ENCODE assay signal across 31 mouse cellular contexts in genomic region chr9:22121545-22121944, GRCm38 (mm10). TPM values are rescaled to one million over a fixed set of nuclear protein-coding genes. Genes with fewer than 3 reads are reported as not detected.
DNase-seq lines count a peak whose midpoint lies in the region; ATAC-seq and TF ChIP-seq lines count a peak whose summit lies in the region.
"Had no signal": no experiment of that assay in that cellular context is flagged by ENCODE, and none has a peak within 500 bp of the region (broad histone marks: within the 10 kb centered on the region; RNA-seq: fewer than 3 reads in every experiment).

No protein-coding gene starts in this region.

- no peaks in the 10 kb centered on the region for H3K9me3 ChIP-seq in liver, embryonic 11.5 days (ENCODE audit: control insufficient read depth, low read length)
- no peaks in the 10 kb centered on the region for H3K9me3 ChIP-seq in liver, embryonic 16.5 days (replicated peaks; ENCODE audit: control insufficient read depth, low read length)
- no peaks in the 10 kb centered on the region for H3K9me3 ChIP-seq in hindbrain, postnatal 0 days (ENCODE audit: low read length)
- no peaks in the 10 kb centered on the region for H3K9me3 ChIP-seq in midbrain, embryonic 15.5 days
- H3K9me3 ChIP-seq: forebrain, embryonic 10.5 days; forebrain, embryonic 15.5 days; heart, embryonic 12.5 days; kidney, embryonic 15.5 days; midbrain, embryonic 10.5 days; neural tube, embryonic 12.5 days had no signal

- no peak for TF ChIP-seq POLR2A in spleen, adult 2 months (IDR thresholded peaks at IDR 0.05; ENCODE audit: low read depth, low read length)

- H3K4me1 ChIP-seq in spleen, adult 2 months (ENCODE audit: control insufficient read depth, insufficient read depth, insufficient read length) = peaks cover 41% of the 10 kb centered on the region; the same call in 1 of the 2 replicates
- H3K4me1 ChIP-seq in liver, embryonic 11.5 days (replicated peaks; ENCODE audit: control insufficient read depth, insufficient read depth, low read length) = peaks cover 19% of the 10 kb centered on the region
- peaks cover 57% of the 10 kb centered on the region for H3K4me1 ChIP-seq in liver, embryonic 16.5 days (ENCODE audit: control insufficient read depth, low read depth, low read length)
- H3K4me1 ChIP-seq in hindbrain, postnatal 0 days (ENCODE audit: insufficient read depth, low read length) = peaks cover 5% of the 10 kb centered on the region
- peaks cover 8% of the 10 kb centered on the region; the same call in 1 of the 2 replicates for H3K4me1 ChIP-seq in midbrain, embryonic 15.5 days
- H3K4me1 ChIP-seq: neural tube, embryonic 12.5 days had no signal

- H3K36me3 ChIP-seq in spleen, adult 2 months (ENCODE audit: control insufficient read depth, insufficient read depth, low read length) = no peaks in the 10 kb centered on the region; the same call in 1 of the 2 replicates
- no peaks in the 10 kb centered on the region for H3K36me3 ChIP-seq in liver, embryonic 11.5 days (ENCODE audit: control insufficient read depth, insufficient read depth, low read length)
- peaks cover 11% of the 10 kb centered on the region for H3K36me3 ChIP-seq in liver, embryonic 16.5 days (ENCODE audit: control insufficient read depth, insufficient read depth)
- H3K36me3 ChIP-seq in hindbrain, postnatal 0 days (ENCODE audit: insufficient read depth, low read length) = no peaks in the 10 kb centered on the region
- H3K36me3 ChIP-seq in midbrain, embryonic 15.5 days (replicated peaks) = no peaks in the 10 kb centered on the region
- H3K36me3 ChIP-seq: forebrain, embryonic 10.5 days; forebrain, embryonic 15.5 days; heart, embryonic 12.5 days; kidney, embryonic 15.5 days; midbrain, embryonic 10.5 days; neural tube, embryonic 12.5 days had no signal

- H3K4me2 ChIP-seq in liver, embryonic 11.5 days = no peak overlapping the region
- peak overlapping the region; percentile 25; the same call in 1 of the 2 replicates for H3K4me2 ChIP-seq in liver, embryonic 16.5 days (ENCODE audit: low read depth, low read length)
- no peak overlapping the region for H3K4me2 ChIP-seq in hindbrain, postnatal 0 days (ENCODE audit: low read depth, low read length)
- H3K4me2 ChIP-seq in midbrain, embryonic 15.5 days = no peak overlapping the region
- H3K4me2 ChIP-seq: forebrain, embryonic 15.5 days; heart, embryonic 12.5 days; hindbrain, embryonic 14.5 days; kidney, embryonic 15.5 days; neural tube, embryonic 12.5 days had no signal

- H3K9ac ChIP-seq in liver, embryonic 11.5 days (ENCODE audit: low read depth, low read length) = no peak overlapping the region
- H3K9ac ChIP-seq in liver, embryonic 16.5 days (ENCODE audit: low read depth, low read length) = peak overlapping the region; percentile 13; the same call in 1 of the 2 replicates
- H3K9ac ChIP-seq in hindbrain, postnatal 0 days (replicated peaks; ENCODE audit: low read length) = no peak overlapping the region
- no peak overlapping the region for H3K9ac ChIP-seq in midbrain, embryonic 15.5 days
- H3K9ac ChIP-seq: forebrain, embryonic 15.5 days; heart, embryonic 12.5 days; hindbrain, embryonic 14.5 days; kidney, embryonic 15.5 days; neural tube, embryonic 12.5 days had no signal

- H3K27ac ChIP-seq in spleen, adult 2 months (ENCODE audit: insufficient read depth, low read length) = peak overlapping the region; percentile 93
- H3K27ac ChIP-seq in liver, embryonic 11.5 days (ENCODE audit: low read depth, low read length) = 0 out of 2 replicates have a peak overlapping the region, but pooled peaks have one; percentile 28
- peak overlapping the region; percentile 69 for H3K27ac ChIP-seq in liver, embryonic 16.5 days (ENCODE audit: low read length)
- no peak overlapping the region for H3K27ac ChIP-seq in hindbrain, postnatal 0 days
- H3K27ac ChIP-seq in midbrain, embryonic 15.5 days = no peak overlapping the region
- H3K27ac ChIP-seq: forebrain, embryonic 10.5 days; forebrain, embryonic 15.5 days; hindbrain, embryonic 14.5 days; kidney, embryonic 15.5 days; midbrain, embryonic 10.5 days; neural tube, embryonic 12.5 days; stomach, postnatal 0 days had no signal

- no peak for TF ChIP-seq CTCF in spleen, adult 2 months (IDR thresholded peaks at IDR 0.05; ENCODE audit: extremely low read depth, insufficient read depth, insufficient read length, insufficient replicate concordance)
- TF ChIP-seq CTCF in hindbrain, postnatal 0 days (IDR thresholded peaks at IDR 0.05; ENCODE audit: low read depth) = no peak

- DNase-seq in spleen, adult 2 months (ENCODE audit: low read depth in 1 of 2, low spot score in 2 of 2) = no peak
- no peak for DNase-seq in spleen, postnatal 36 days (ENCODE audit: low spot score in 2 of 2)
- no peak for DNase-seq in liver, embryonic 11.5 days (ENCODE audit: low spot score)
- DNase-seq in hindbrain, postnatal 0 days (ENCODE audit: low spot score) = no peak
- DNase-seq in adrenal gland, postnatal 14 days = no peak
- DNase-seq: adrenal gland, adult 8-10 months; cerebellum, adult 11 months; cerebellum, adult 9-10 months; cerebellum, postnatal 36 days; gastrocnemius, postnatal 36 days; heart, adult 18-20 months; kidney, adult 18-20 months; kidney, postnatal 25 days; right cerebral cortex, adult 18-20 months; right cerebral cortex, postnatal 4 days; thymus, adult 18-20 months; thymus, postnatal 25 days had no signal

- H3K27me3 ChIP-seq in spleen, adult 2 months (ENCODE audit: control insufficient read depth, insufficient read depth, low read length) = no peaks in the 10 kb centered on the region
- H3K27me3 ChIP-seq in liver, embryonic 11.5 days (replicated peaks; ENCODE audit: control insufficient read depth, insufficient read depth, low read length) = no peaks in the 10 kb centered on the region
- H3K27me3 ChIP-seq in liver, embryonic 16.5 days (ENCODE audit: control insufficient read depth, insufficient read depth, low read depth, low read length) = no peaks in the 10 kb centered on the region
- no peaks in the 10 kb centered on the region for H3K27me3 ChIP-seq in hindbrain, postnatal 0 days (ENCODE audit: insufficient read depth, low read length)
- no peaks in the 10 kb centered on the region for H3K27me3 ChIP-seq in midbrain, embryonic 15.5 days (replicated peaks)
- H3K27me3 ChIP-seq: heart, embryonic 12.5 days; kidney, embryonic 15.5 days; neural tube, embryonic 12.5 days had no signal

- H3K4me3 ChIP-seq in spleen, adult 2 months (ENCODE audit: extremely low read depth, insufficient read depth, insufficient read length) = no peak overlapping the region
- no peak overlapping the region for H3K4me3 ChIP-seq in liver, embryonic 11.5 days (ENCODE audit: low read depth, low read length)
- no peak overlapping the region for H3K4me3 ChIP-seq in liver, embryonic 16.5 days (ENCODE audit: low read depth, low read length)
- no peak overlapping the region for H3K4me3 ChIP-seq in hindbrain, postnatal 0 days (ENCODE audit: low read length)
- H3K4me3 ChIP-seq in midbrain, embryonic 15.5 days = no peak overlapping the region
- H3K4me3 ChIP-seq: forebrain, embryonic 10.5 days; forebrain, embryonic 15.5 days; heart, embryonic 12.5 days; kidney, embryonic 15.5 days; midbrain, embryonic 10.5 days; myocyte; neural tube, embryonic 12.5 days had no signal

- peak; percentile 48; the same call in 1 of the 2 replicates for ATAC-seq in liver, embryonic 11.5 days (replicated peaks; ENCODE audit: low FRiP score)
- peak; percentile 62 for ATAC-seq in liver, embryonic 16.5 days (ENCODE audit: low read depth)
- ATAC-seq in hindbrain, postnatal 0 days = no peak
- ATAC-seq in megakaryocyte progenitor cell, adult 5-6 weeks (replicated peaks; ENCODE audit: poor library complexity) = no peak
- ATAC-seq in midbrain, embryonic 15.5 days (replicated peaks) = no peak
- ATAC-seq: forebrain, embryonic 15.5 days; inflammation-experienced regulatory T-cells, adult 6 months had no signal

RNA-seq across cellular contexts. Expression of gene Elof1, which starts 4.6 kb away (rescaled TPM):
- polyA plus RNA-seq in spleen, adult 2 months (2012; rRNA removed) = 70.2 and 89.3 TPM in 2 replicates
- 159 and 169 TPM in 2 replicates for polyA plus RNA-seq in liver, embryonic 11.5 days (2014; fragmentation: Nextera tagmentation; extraction: Ambion mirVana)
- 77.8 and 78.7 TPM in 2 replicates for polyA plus RNA-seq in liver, embryonic 16.5 days (2015; fragmentation: Nextera tagmentation; extraction: Ambion mirVana)
- total RNA-seq in hindbrain, postnatal 0 days (2014; rRNA removed) = 142 and 165 TPM in 2 replicates
- 171 and 178 TPM in 2 replicates for polyA plus RNA-seq in hindbrain, postnatal 0 days (2015; fragmentation: Nextera tagmentation; extraction: Ambion mirVana)
- total RNA-seq in megakaryocyte progenitor cell, adult 5-6 weeks (2015) = 106 and 124 TPM in 2 replicates
- 43.6 and 49.6 TPM in 2 replicates for total RNA-seq in megakaryocyte progenitor cell, adult 5-6 weeks (2017)
- total RNA-seq in adrenal gland, postnatal 14 days (2021) = 66.9 and 74.2 TPM in 2 replicates
- polyA plus RNA-seq in midbrain, embryonic 15.5 days (2015; fragmentation: Nextera tagmentation; extraction: Ambion mirVana) = 181 and 198 TPM in 2 replicates

RNA-seq across cellular contexts. Expression of gene Acp5, which starts 14.0 kb away (rescaled TPM):
- polyA plus RNA-seq in spleen, adult 2 months (2012; rRNA removed) = 309 and 340 TPM in 2 replicates
- 156 and 162 TPM in 2 replicates for polyA plus RNA-seq in liver, embryonic 11.5 days (2014; fragmentation: Nextera tagmentation; extraction: Ambion mirVana)
- 228 and 240 TPM in 2 replicates for polyA plus RNA-seq in liver, embryonic 16.5 days (2015; fragmentation: Nextera tagmentation; extraction: Ambion mirVana)
- total RNA-seq in hindbrain, postnatal 0 days (2014; rRNA removed) = 0.18 and 1.8 TPM in 2 replicates
- 0.63 and 1.2 TPM in 2 replicates for polyA plus RNA-seq in hindbrain, postnatal 0 days (2015; fragmentation: Nextera tagmentation; extraction: Ambion mirVana)
- 3.3 and 4.1 TPM in 2 replicates for total RNA-seq in megakaryocyte progenitor cell, adult 5-6 weeks (2015)
- 2.9 and 5.3 TPM in 2 replicates for total RNA-seq in megakaryocyte progenitor cell, adult 5-6 weeks (2017)
- total RNA-seq in adrenal gland, postnatal 14 days (2021) = 30.3 and 39.2 TPM in 2 replicates
- polyA plus RNA-seq in midbrain, embryonic 15.5 days (2015; fragmentation: Nextera tagmentation; extraction: Ambion mirVana) = 0.66 and 0.96 TPM in 2 replicates

RNA-seq across cellular contexts. Expression of gene Cnn1, which starts 22.5 kb away (rescaled TPM):
- 7.2 and 8.0 TPM in 2 replicates for polyA plus RNA-seq in spleen, adult 2 months (2012; rRNA removed)
- polyA plus RNA-seq in liver, embryonic 11.5 days (2014; fragmentation: Nextera tagmentation; extraction: Ambion mirVana) = 3.6 and 6.2 TPM in 2 replicates
- 0.22 and 1.8 TPM in 2 replicates for polyA plus RNA-seq in liver, embryonic 16.5 days (2015; fragmentation: Nextera tagmentation; extraction: Ambion mirVana)
- total RNA-seq in hindbrain, postnatal 0 days (2014; rRNA removed) = 0.40 and 0.52 TPM in 2 replicates
- polyA plus RNA-seq in hindbrain, postnatal 0 days (2015; fragmentation: Nextera tagmentation; extraction: Ambion mirVana) = 0.66 and 1.1 TPM in 2 replicates
- total RNA-seq in megakaryocyte progenitor cell, adult 5-6 weeks (2015) = not detected in 2 replicates
- not detected in 2 replicates for total RNA-seq in megakaryocyte progenitor cell, adult 5-6 weeks (2017)
- total RNA-seq in adrenal gland, postnatal 14 days (2021) = 0.56 and 7.1 TPM in 2 replicates
- 1.9 and 2.4 TPM in 2 replicates for polyA plus RNA-seq in midbrain, embryonic 15.5 days (2015; fragmentation: Nextera tagmentation; extraction: Ambion mirVana)
- total RNA-seq: hematopoietic stem cell, adult 5-6 weeks had no signal

RNA-seq across cellular contexts. Expression of gene Pigyl, which starts 35.1 kb away (rescaled TPM):
- 23.6 and 38.6 TPM in 2 replicates for polyA plus RNA-seq in spleen, adult 2 months (2012; rRNA removed)
- polyA plus RNA-seq in liver, embryonic 11.5 days (2014; fragmentation: Nextera tagmentation; extraction: Ambion mirVana) = 66.6 and 67.9 TPM in 2 replicates
- 28.9 and 34.6 TPM in 2 replicates for polyA plus RNA-seq in liver, embryonic 16.5 days (2015; fragmentation: Nextera tagmentation; extraction: Ambion mirVana)
- total RNA-seq in hindbrain, postnatal 0 days (2014; rRNA removed) = 20.5 and 37.1 TPM in 2 replicates
- 109 and 111 TPM in 2 replicates for polyA plus RNA-seq in hindbrain, postnatal 0 days (2015; fragmentation: Nextera tagmentation; extraction: Ambion mirVana)
- total RNA-seq in megakaryocyte progenitor cell, adult 5-6 weeks (2015) = 21.8 and 25.4 TPM in 2 replicates
- total RNA-seq in megakaryocyte progenitor cell, adult 5-6 weeks (2017) = 28.4 and 31.8 TPM in 2 replicates
- 47.7 and 51.8 TPM in 2 replicates for total RNA-seq in adrenal gland, postnatal 14 days (2021)
- 84.2 and 85.7 TPM in 2 replicates for polyA plus RNA-seq in midbrain, embryonic 15.5 days (2015; fragmentation: Nextera tagmentation; extraction: Ambion mirVana)

RNA-seq across cellular contexts. Expression of gene Ecsit, which starts 36.3 kb away (rescaled TPM):
- 21.8 and 30.1 TPM in 2 replicates for polyA plus RNA-seq in spleen, adult 2 months (2012; rRNA removed)
- 55.1 and 59.2 TPM in 2 replicates for polyA plus RNA-seq in liver, embryonic 11.5 days (2014; fragmentation: Nextera tagmentation; extraction: Ambion mirVana)
- 21.1 and 22.2 TPM in 2 replicates for polyA plus RNA-seq in liver, embryonic 16.5 days (2015; fragmentation: Nextera tagmentation; extraction: Ambion mirVana)
- 59.9 and 68.8 TPM in 2 replicates for total RNA-seq in hindbrain, postnatal 0 days (2014; rRNA removed)
- 51.0 and 56.0 TPM in 2 replicates for polyA plus RNA-seq in hindbrain, postnatal 0 days (2015; fragmentation: Nextera tagmentation; extraction: Ambion mirVana)
- total RNA-seq in megakaryocyte progenitor cell, adult 5-6 weeks (2015) = 10.1 and 12.0 TPM in 2 replicates
- 20.8 and 24.0 TPM in 2 replicates for total RNA-seq in megakaryocyte progenitor cell, adult 5-6 weeks (2017)
- total RNA-seq in adrenal gland, postnatal 14 days (2021) = 74.9 and 80.6 TPM in 2 replicates
- polyA plus RNA-seq in midbrain, embryonic 15.5 days (2015; fragmentation: Nextera tagmentation; extraction: Ambion mirVana) = 58.8 and 59.4 TPM in 2 replicates

Comparison
In these comparisons a context has a peak if more than half of its experiments do, and no peak if none do; other contexts are left out.
1. H3K27ac ChIP-seq: peak in spleen, adult 2 months (single experiment), liver, embryonic 11.5 days (single experiment) and liver, embryonic 16.5 days (single experiment); none in hindbrain, postnatal 0 days (single experiment) and midbrain, embryonic 15.5 days (single experiment).
2. ATAC-seq: peak in liver, embryonic 11.5 days (single experiment) and liver, embryonic 16.5 days (single experiment); none in hindbrain, postnatal 0 days (single experiment), megakaryocyte progenitor cell, adult 5-6 weeks (single experiment) and midbrain, embryonic 15.5 days (single experiment).
3. RNA of gene Acp5, which starts 14.0 kb away (polyA plus RNA-seq): 309 to 340 TPM in spleen, adult 2 months, 228 to 240 TPM in liver, embryonic 16.5 days and 156 to 162 TPM in liver, embryonic 11.5 days; 0.66 to 0.96 TPM in midbrain, embryonic 15.5 days and 0.63 to 1.2 TPM in hindbrain, postnatal 0 days; every median in the first group is over 10 times any median in the second.